Mouse (Mus musculus): Measurements from ENCODE around the gene Cpne6.

Gene Cpne6

GRCm38 (mm10) chr14:55510125-55510731 lies at the start of gene Cpne6:
Gene Cpne6, plus strand, starts transcription at chr14:55510445.
- DNase-seq (ENCODE audit: low read depth, low spot score): no peak

- no peak for DNase-seq (ENCODE audit: low read depth, low spot score)
Observed at GRCm38 (mm10) chr14:55461757-55462156, 48.5 kb upstream of the Cpne6 start.

- DNase-seq (ENCODE audit: low read depth, low spot score): no peak
Observed at GRCm38 (mm10) chr14:55466481-55466880, 43.8 kb upstream of the Cpne6 start.

- DNase-seq (ENCODE audit: low read depth, low spot score): no peak
Observed at GRCm38 (mm10) chr14:55467108-55467507, 43.1 kb upstream of the Cpne6 start.

GRCm38 (mm10) chr14:55468301-55468741 lies 41.9 kb upstream of the Cpne6 start:
- no peak for DNase-seq (ENCODE audit: low read depth, low spot score)

- no peak for DNase-seq (ENCODE audit: low read depth, low spot score)
Observed at GRCm38 (mm10) chr14:55469041-55469440, 41.2 kb upstream of the Cpne6 start.

GRCm38 (mm10) chr14:55469821-55470220 lies 40.4 kb upstream of the Cpne6 start:
- no peak for DNase-seq (ENCODE audit: low read depth, low spot score)

GRCm38 (mm10) chr14:55470806-55471205 lies 39.4 kb upstream of the Cpne6 start:
- no peak for DNase-seq (ENCODE audit: low read depth, low spot score)

- no peak for DNase-seq (ENCODE audit: low read depth, low spot score)
Observed at GRCm38 (mm10) chr14:55475654-55476053, 34.6 kb upstream of the Cpne6 start.

GRCm38 (mm10) chr14:55477421-55477820 lies 32.8 kb upstream of the Cpne6 start:
- DNase-seq (ENCODE audit: low read depth, low spot score): no peak

GRCm38 (mm10) chr14:55477829-55478228 lies 32.4 kb upstream of the Cpne6 start:
- DNase-seq (ENCODE audit: low read depth, low spot score): no peak

- no peak for DNase-seq (ENCODE audit: low read depth, low spot score)
Observed at GRCm38 (mm10) chr14:55478651-55479599, 31.3 kb upstream of the Cpne6 start, which contains the start of gene Dhrs4. Gene Dhrs4, plus strand, starts transcription at chr14:55478758.

GRCm38 (mm10) chr14:55479629-55480028 lies 30.6 kb upstream of the Cpne6 start:
- DNase-seq (ENCODE audit: low read depth, low spot score): no peak

- DNase-seq (ENCODE audit: low read depth, low spot score): no peak
Observed at GRCm38 (mm10) chr14:55484430-55485085, 25.7 kb upstream of the Cpne6 start.

- no peak for DNase-seq (ENCODE audit: low read depth, low spot score)
Observed at GRCm38 (mm10) chr14:55486836-55487235, 23.4 kb upstream of the Cpne6 start.

GRCm38 (mm10) chr14:55490361-55491201 lies 19.7 kb upstream of the Cpne6 start, which contains the start of gene Carmil3:
Gene Carmil3, plus strand, starts transcription at chr14:55490651.
- DNase-seq (ENCODE audit: low read depth, low spot score): peak; percentile 60

- DNase-seq (ENCODE audit: low read depth, low spot score): peak; percentile 48
Observed at GRCm38 (mm10) chr14:55491291-55491833, 18.9 kb upstream of the Cpne6 start.

GRCm38 (mm10) chr14:55492103-55492502 lies 18.1 kb upstream of the Cpne6 start:
- DNase-seq (ENCODE audit: low read depth, low spot score): no peak

- DNase-seq (ENCODE audit: low read depth, low spot score): no peak
Observed at GRCm38 (mm10) chr14:55495509-55496240, 14.6 kb upstream of the Cpne6 start.
